10 mouse cellular contexts compared by ENCODE assay signal in genomic region chr11:80479906-80480866, GRCm38 (mm10). TPM values are rescaled to one million over a fixed set of nuclear protein-coding genes. Genes with fewer than 3 reads are reported as not detected.
DNase-seq lines count a peak whose midpoint lies in the region; ATAC-seq and TF ChIP-seq lines count a peak whose summit lies in the region.
"Had no signal": no experiment of that assay in that cellular context is flagged by ENCODE, and none has a peak within 500 bp of the region (broad histone marks: within the 10 kb centered on the region; RNA-seq: fewer than 3 reads in every experiment).

No protein-coding gene starts in this region.

- ATAC-seq in neural tube, embryonic 11.5 days (ENCODE audit: insufficient read depth, low FRiP score, low TSS enrichment): no peak
- ATAC-seq in embryonic facial prominence, embryonic 13.5 days (ENCODE audit: insufficient number of reproducible peaks, insufficient read depth, low FRiP score, low TSS enrichment, low read depth): no peak
- ATAC-seq in hindbrain, postnatal 0 days: no peak
- ATAC-seq in neural tube, embryonic 14.5 days (ENCODE audit: low read depth): no peak

- peak overlapping the region; percentile 84 for H3K9ac ChIP-seq in neural tube, embryonic 11.5 days (ENCODE audit: low read length)
- H3K9ac ChIP-seq in embryonic facial prominence, embryonic 13.5 days: peak overlapping the region; percentile 58
- peak overlapping the region; percentile 95 for H3K9ac ChIP-seq in hindbrain, postnatal 0 days (replicated peaks; ENCODE audit: low read length)
- peak overlapping the region; percentile 98 for H3K9ac ChIP-seq in neural tube, embryonic 14.5 days (replicated peaks; ENCODE audit: low read depth, low read length)

- H3K9me3 ChIP-seq in neural tube, embryonic 11.5 days (ENCODE audit: control insufficient read depth, low read length): no peaks in the 10 kb centered on the region
- H3K9me3 ChIP-seq in embryonic facial prominence, embryonic 13.5 days: no peaks in the 10 kb centered on the region
- H3K9me3 ChIP-seq in hindbrain, postnatal 0 days (ENCODE audit: low read length): no peaks in the 10 kb centered on the region
- H3K9me3 ChIP-seq in neural tube, embryonic 14.5 days (ENCODE audit: control insufficient read depth, low read length): no peaks in the 10 kb centered on the region

- peaks cover 15% of the 10 kb centered on the region for H3K4me1 ChIP-seq in neural tube, embryonic 11.5 days (ENCODE audit: control insufficient read depth, insufficient read depth, low read length)
- peaks cover 60% of the 10 kb centered on the region for H3K4me1 ChIP-seq in embryonic facial prominence, embryonic 13.5 days
- peaks cover 31% of the 10 kb centered on the region for H3K4me1 ChIP-seq in hindbrain, postnatal 0 days (ENCODE audit: insufficient read depth, low read length)
- peaks cover 30% of the 10 kb centered on the region for H3K4me1 ChIP-seq in neural tube, embryonic 14.5 days (ENCODE audit: control insufficient read depth, insufficient read depth, low read length)

- TF ChIP-seq CTCF in hindbrain, postnatal 0 days (IDR thresholded peaks at IDR 0.05; ENCODE audit: low read depth): no peak

- H3K27me3 ChIP-seq in neural tube, embryonic 11.5 days (ENCODE audit: control insufficient read depth, insufficient read depth, low read length): peaks cover 7% of the 10 kb centered on the region; the same call in 1 of the 2 replicates
- no peaks in the 10 kb centered on the region; the same call in 1 of the 2 replicates for H3K27me3 ChIP-seq in embryonic facial prominence, embryonic 13.5 days
- H3K27me3 ChIP-seq in hindbrain, postnatal 0 days (ENCODE audit: insufficient read depth, low read length): no peaks in the 10 kb centered on the region
- 0 out of 2 replicates have a peak, but pooled peaks cover 4% of the 10 kb centered on the region for H3K27me3 ChIP-seq in neural tube, embryonic 14.5 days (ENCODE audit: control insufficient read depth, insufficient read depth, low read length)

- H3K4me3 ChIP-seq in neural tube, embryonic 11.5 days (ENCODE audit: low read depth, low read length): peak overlapping the region; percentile 67
- peak overlapping the region; percentile 77 for H3K4me3 ChIP-seq in embryonic facial prominence, embryonic 13.5 days
- peak overlapping the region; percentile 91 for H3K4me3 ChIP-seq in hindbrain, postnatal 0 days (ENCODE audit: low read length)
- peak overlapping the region; percentile 95 for H3K4me3 ChIP-seq in neural tube, embryonic 14.5 days (ENCODE audit: low read depth, low read length)

- 81% methylated on average over 31 of the region's 31 CpGs for WGBS in neural tube, embryonic 11.5 days
- WGBS in embryonic facial prominence, embryonic 13.5 days: 73% methylated on average over 31 of the region's 31 CpGs
- WGBS in hindbrain, postnatal 0 days: 42% methylated on average over 31 of the region's 31 CpGs
- 48% methylated on average over 31 of the region's 31 CpGs for WGBS in neural tube, embryonic 14.5 days

- H3K4me2 ChIP-seq in neural tube, embryonic 11.5 days (ENCODE audit: low read depth): peak overlapping the region; percentile 96
- H3K4me2 ChIP-seq in embryonic facial prominence, embryonic 13.5 days: peak overlapping the region; percentile 97
- H3K4me2 ChIP-seq in hindbrain, postnatal 0 days (ENCODE audit: low read depth, low read length): peak overlapping the region; percentile 87
- H3K4me2 ChIP-seq in neural tube, embryonic 14.5 days (ENCODE audit: low read depth, low read length): peak overlapping the region; percentile 96

- H3K27ac ChIP-seq in neural tube, embryonic 11.5 days (ENCODE audit: low read depth, low read length): no peak overlapping the region
- 0 out of 2 replicates have a peak overlapping the region, but pooled peaks have one; percentile 28 for H3K27ac ChIP-seq in embryonic facial prominence, embryonic 13.5 days
- peak overlapping the region; percentile 97 for H3K27ac ChIP-seq in hindbrain, postnatal 0 days
- peak overlapping the region; percentile 97; the same call in 1 of the 2 replicates for H3K27ac ChIP-seq in neural tube, embryonic 14.5 days (ENCODE audit: low read depth, low read length)

- H3K36me3 ChIP-seq in neural tube, embryonic 11.5 days (ENCODE audit: control insufficient read depth, insufficient read depth, low read length): no peaks in the 10 kb centered on the region
- H3K36me3 ChIP-seq in embryonic facial prominence, embryonic 13.5 days: peaks cover 11% of the 10 kb centered on the region
- no peaks in the 10 kb centered on the region; the same call in 1 of the 2 replicates for H3K36me3 ChIP-seq in hindbrain, postnatal 0 days (ENCODE audit: insufficient read depth, low read length)
- H3K36me3 ChIP-seq in neural tube, embryonic 14.5 days (ENCODE audit: control insufficient read depth, insufficient read depth, low read length): no peaks in the 10 kb centered on the region; the same call in 1 of the 2 replicates

- DNase-seq in neural tube, embryonic 11.5 days (ENCODE audit: low spot score): no peak
- DNase-seq in neural tube, embryonic 10.5 days (ENCODE audit: extremely low spot score, low spot score): no peak
- no peak for DNase-seq in hindbrain, postnatal 0 days (ENCODE audit: low spot score)
- DNase-seq in urinary bladder, postnatal 14 days (ENCODE audit: low spot score): no peak
- DNase-seq in yolk sac, embryonic 10.5 days (ENCODE audit: low spot score): no peak
- DNase-seq in spleen, postnatal 4 days (ENCODE audit: low spot score in 2 of 2): no peak
- DNase-seq: adrenal gland, postnatal 10 days; lung, postnatal 36 days had no signal

RNA-seq across cellular contexts. Expression of gene Cdk5r1, which starts 3.4 kb away (rescaled TPM):
- 19.0 and 20.9 TPM in 2 replicates for polyA plus RNA-seq in neural tube, embryonic 11.5 days (2014; fragmentation: Nextera tagmentation; extraction: Ambion mirVana)
- polyA plus RNA-seq in embryonic facial prominence, embryonic 13.5 days (2015; fragmentation: Nextera tagmentation; extraction: Ambion mirVana): 3.7 and 4.0 TPM in 2 replicates
- 355 and 367 TPM in 2 replicates for total RNA-seq in hindbrain, postnatal 0 days (2014; rRNA removed)
- 65.1 and 69.3 TPM in 2 replicates for polyA plus RNA-seq in hindbrain, postnatal 0 days (2015; fragmentation: Nextera tagmentation; extraction: Ambion mirVana)
- polyA plus RNA-seq in neural tube, embryonic 14.5 days (2014; fragmentation: Nextera tagmentation; extraction: Ambion mirVana): 83.1 and 84.0 TPM in 2 replicates

RNA-seq across cellular contexts. Expression of gene Psmd11, which starts 51.8 kb away (rescaled TPM):
- polyA plus RNA-seq in neural tube, embryonic 11.5 days (2014; fragmentation: Nextera tagmentation; extraction: Ambion mirVana): 307 and 313 TPM in 2 replicates
- 288 and 317 TPM in 2 replicates for polyA plus RNA-seq in embryonic facial prominence, embryonic 13.5 days (2015; fragmentation: Nextera tagmentation; extraction: Ambion mirVana)
- total RNA-seq in hindbrain, postnatal 0 days (2014; rRNA removed): 31.2 and 35.1 TPM in 2 replicates
- 272 and 284 TPM in 2 replicates for polyA plus RNA-seq in hindbrain, postnatal 0 days (2015; fragmentation: Nextera tagmentation; extraction: Ambion mirVana)
- polyA plus RNA-seq in neural tube, embryonic 14.5 days (2014; fragmentation: Nextera tagmentation; extraction: Ambion mirVana): 255 and 303 TPM in 2 replicates
